Mouse (Mus musculus) spleen, adult 18-20 months (tissue): Measurements from ENCODE around the gene Gm29666.
A peak's percentile ranks its signal among the peaks of the same experiment; 100 is the strongest.

Experiments
- DNase-seq, 2 experiments: peaks; one replicate each; pipeline ENCODE4 v3.0.0; 2022; ENCODE audit warnings: mixed read lengths in 2 of 2

Gene Gm29666

DNA sequence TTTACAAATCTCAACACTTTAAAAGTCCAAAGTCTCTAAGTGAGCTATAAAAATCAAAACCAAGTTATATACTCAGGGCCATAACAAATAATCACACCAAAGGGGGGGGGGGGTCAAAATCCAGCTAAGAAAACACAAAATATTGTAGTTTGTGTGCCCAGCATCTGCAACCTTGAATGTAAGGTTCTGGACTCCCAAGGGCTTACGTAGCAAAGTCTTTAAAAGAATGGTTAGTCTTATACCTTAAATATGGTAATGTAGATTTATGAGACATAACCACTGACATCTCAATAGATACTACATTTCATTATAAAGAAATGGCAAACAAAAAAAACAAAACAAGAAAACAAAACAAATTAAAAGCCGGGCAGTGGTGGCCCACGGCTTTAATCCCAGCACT, at the start of gene Gm29666:
Gene Gm29666, minus strand, starts transcription at position 101 of the 400 bp plus-strand sequence.
- DNase-seq = no peak

GRCm38 (mm10) chr15:84968534-84968933, 48.7 kb upstream of the Gm29666 start:
- DNase-seq = no peak

DNA sequence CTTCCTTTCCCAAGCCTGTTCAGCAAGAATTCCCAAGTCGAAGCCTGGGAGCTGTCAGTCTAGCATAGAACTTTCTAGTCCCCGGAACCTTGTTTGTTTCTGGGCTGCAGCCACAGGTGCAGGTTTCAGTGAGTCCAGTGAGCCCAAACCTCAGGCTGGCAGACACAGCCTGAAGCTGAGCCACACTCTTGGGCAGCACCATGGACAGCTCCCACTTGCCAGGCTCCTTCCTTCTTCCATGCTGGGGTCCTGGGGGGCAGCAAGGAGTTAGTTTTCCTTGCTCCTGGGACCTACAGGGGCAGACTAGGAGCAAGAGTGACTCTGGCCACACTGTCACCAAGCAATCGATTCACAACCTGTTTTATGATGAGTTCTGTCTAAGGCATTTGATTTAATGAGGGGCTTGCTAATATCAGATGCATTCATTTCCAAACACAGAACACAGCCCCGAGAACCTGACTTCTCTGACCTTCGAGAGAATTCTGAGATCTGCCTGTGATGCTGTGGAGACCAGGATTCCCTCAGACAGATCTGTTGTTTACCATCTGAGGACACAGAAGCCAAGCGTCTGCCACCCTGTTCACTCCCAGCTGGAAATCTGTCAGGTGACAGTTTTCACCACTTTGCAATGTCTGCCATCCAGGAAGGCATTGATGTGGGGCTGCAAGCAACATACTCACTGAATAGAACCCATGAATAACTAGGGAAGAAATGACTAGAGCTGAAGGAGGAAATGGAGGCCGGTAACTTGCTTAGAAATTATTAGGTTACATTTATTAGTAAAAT, 45.9 kb upstream of the Gm29666 start:
- DNase-seq = peak; percentile 29 to 66

DNA sequence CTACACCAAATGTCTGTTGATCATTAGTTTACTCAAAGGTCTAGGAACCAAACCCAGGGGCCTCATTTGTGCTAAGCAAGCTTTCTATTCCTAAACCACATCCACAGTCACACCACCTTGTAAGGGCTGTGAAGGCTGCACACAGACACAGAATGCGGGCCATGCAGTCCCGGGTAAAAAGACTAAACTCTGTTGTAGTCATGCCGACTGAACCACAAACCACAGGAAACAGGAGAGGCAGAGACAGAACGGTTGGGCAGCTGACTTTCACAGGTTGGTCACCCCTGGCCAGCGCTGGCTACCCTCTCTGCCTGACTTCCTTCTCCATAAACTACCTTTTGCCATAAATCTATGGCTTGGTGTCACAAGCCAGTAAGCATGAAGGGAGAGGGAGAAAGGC, 44.9 kb upstream of the Gm29666 start:
- DNase-seq = no peak

GRCm38 (mm10) chr15:84962518-84962917, 42.7 kb upstream of the Gm29666 start:
- no peak for DNase-seq

GRCm38 (mm10) chr15:84960692-84961091, 40.9 kb upstream of the Gm29666 start:
- DNase-seq = no peak

DNA sequence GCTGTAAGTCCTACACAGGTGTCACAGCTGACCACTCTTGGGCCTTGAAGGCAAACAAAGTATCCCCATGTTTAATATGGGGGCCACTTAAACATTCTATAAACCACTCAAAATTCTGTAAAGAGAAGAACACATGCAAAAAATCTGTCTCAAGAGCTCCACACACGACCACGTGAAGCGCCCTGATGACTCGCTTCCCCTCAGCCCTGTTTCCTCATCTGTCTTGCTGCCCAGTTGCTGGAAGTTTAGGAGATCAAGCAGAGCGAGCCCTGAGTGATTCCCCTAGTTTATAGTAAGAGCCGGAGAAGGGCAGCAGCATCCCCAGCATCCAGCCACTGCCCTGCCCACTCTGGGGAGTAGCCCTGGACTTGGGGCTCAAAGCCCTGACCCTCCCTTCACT, 40.1 kb upstream of the Gm29666 start:
- no peak for DNase-seq

- DNase-seq = no peak
Observed at GRCm38 (mm10) chr15:84958331-84958730, 38.5 kb upstream of the Gm29666 start.

DNA sequence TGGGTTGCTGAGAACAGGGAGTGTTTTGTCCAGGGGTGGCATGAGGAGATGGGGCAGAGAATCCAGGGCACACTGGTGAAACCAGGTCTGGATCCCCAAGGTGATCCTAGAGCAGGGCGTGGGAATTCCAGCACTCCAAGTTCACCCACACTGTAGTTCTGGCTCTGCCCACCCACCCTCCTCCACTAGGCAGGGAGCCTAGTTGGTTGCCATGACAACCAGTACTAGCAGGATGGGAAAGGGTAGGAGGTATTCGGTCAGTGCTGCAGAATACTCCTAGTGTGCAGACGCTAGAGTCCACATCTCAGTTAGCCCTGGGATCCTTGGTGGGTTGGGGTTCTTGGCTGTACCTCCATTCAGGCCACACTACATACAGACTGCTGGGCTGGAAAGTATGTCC, 38.0 kb upstream of the Gm29666 start:
- no peak for DNase-seq

- no peak for DNase-seq
Observed at GRCm38 (mm10) chr15:84953259-84953658, 33.4 kb upstream of the Gm29666 start.

GRCm38 (mm10) chr15:84950053-84950452, 30.2 kb upstream of the Gm29666 start:
- no peak for DNase-seq

DNA sequence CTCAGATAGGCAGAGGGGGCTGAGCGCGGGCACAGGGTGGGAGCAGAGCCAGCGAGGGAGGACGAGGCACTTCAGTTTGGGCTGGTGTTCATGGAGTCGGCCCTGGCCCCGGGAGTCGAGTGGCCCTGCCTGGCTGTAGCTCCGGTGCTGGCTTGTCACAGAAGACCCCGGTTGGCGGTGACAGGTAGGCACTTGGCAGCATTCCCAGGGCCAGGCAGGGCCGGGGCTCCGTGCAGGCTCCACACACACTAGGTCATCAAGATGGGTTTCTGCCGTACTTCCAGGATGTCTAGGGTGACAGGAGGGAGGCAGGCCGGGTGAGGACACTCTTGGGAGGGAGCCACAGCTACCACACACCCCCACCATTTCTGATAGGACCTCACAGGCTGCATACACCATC, 29.2 kb upstream of the Gm29666 start:
- no peak for DNase-seq

- no peak for DNase-seq
Observed at GRCm38 (mm10) chr15:84944319-84944718, 24.5 kb upstream of the Gm29666 start.

DNA sequence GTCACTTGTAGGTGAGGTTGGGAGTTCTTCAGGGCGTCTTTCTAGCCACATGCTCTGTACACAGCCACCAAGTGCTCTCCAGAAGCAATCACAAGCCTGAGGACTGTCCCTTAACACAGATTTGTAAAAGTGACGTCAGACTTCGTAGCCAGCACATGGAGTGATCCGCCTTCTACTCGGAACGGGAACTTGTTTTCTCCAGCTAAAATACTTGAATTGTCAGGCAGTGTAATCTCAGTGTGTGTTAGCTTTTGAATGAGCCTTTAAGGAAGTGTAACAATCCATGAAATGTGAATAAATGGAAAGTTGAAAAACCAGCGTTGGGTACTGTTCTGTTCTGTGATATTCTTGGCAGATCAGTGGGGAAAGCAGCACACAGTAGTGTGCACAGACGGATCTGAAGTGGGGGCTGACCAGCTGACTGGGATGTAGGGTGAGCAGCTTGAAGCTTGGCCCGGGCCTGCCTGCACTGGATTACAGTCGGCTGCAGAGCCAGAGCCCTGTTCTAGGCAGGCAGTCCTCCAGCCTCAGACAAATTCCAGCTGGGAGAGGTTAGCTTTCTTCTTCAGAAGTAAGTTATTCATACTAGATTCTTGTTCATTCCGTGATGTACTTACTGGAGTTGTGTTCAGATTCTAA, 22.9 kb upstream of the Gm29666 start:
- no peak for DNase-seq

- no peak for DNase-seq
Observed at GRCm38 (mm10) chr15:84940102-84940501, 20.3 kb upstream of the Gm29666 start.

DNA sequence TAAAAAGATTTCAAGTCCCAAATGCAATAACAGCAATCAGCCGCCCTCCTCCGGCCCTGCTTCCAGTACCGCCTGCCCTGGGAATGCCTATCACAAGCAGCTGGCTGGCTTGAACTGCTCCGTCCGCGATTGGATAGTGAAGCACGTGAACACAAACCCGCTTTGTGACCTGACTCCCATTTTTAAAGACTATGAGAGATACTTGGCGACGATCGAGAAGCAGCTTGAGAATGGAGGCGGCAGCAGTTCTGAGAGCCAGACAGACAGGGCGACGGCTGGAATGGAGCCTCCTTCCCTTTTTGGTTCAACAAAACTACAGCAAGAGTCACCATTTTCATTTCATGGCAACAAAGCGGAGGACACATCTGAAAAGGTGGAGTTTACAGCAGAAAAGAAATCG, 15.1 kb upstream of the Gm29666 start:
- no peak for DNase-seq

DNA sequence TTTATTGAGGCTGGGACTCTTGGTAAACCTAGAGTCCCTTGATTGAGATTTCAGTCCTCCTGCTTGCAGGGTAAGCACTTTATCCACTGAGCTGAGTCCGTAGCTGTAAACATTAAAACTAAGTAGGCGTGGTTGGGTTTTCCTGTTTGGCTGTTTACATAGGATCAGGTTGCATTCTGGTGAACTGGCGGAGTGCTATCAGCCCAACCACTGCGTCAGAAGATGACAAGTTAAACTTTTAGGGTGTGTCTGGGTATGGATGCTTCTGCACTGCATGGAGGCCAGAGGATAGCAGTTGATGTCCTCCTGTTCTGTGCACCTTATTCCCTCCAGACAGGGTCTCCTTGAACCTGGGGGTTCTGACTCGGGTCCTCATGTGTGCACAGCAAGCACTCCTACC, 12.5 kb upstream of the Gm29666 start:
- DNase-seq = no peak

- DNase-seq = no peak
Observed at GRCm38 (mm10) chr15:84925495-84926018, 5.7 kb upstream of the Gm29666 start.

DNA sequence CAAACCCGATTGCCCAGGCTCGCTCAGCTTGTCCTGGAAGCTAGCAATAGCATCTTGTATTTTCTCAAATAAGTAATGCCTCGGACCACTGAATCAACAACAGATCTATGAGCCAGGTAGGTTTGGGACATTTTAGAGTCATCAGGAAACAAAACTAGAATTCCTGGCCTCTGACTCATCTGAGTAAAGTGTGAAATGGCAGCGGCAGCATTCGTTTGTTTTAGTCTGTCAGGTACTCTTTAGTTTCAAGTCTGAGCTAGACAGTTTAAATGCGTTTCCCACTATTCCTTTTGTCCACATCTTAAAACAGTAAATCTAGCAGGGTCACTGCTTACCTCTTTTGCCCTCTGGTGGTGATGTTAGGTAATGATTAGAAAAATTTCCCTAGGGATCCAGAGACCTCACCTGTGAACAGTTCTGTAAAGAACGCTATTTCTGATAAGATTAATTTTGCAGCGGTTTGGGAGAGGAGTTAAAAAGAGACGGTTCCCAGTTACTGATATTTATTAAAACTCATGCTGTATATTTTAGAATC, 5.0 kb upstream of the Gm29666 start:
- no peak for DNase-seq

DNA sequence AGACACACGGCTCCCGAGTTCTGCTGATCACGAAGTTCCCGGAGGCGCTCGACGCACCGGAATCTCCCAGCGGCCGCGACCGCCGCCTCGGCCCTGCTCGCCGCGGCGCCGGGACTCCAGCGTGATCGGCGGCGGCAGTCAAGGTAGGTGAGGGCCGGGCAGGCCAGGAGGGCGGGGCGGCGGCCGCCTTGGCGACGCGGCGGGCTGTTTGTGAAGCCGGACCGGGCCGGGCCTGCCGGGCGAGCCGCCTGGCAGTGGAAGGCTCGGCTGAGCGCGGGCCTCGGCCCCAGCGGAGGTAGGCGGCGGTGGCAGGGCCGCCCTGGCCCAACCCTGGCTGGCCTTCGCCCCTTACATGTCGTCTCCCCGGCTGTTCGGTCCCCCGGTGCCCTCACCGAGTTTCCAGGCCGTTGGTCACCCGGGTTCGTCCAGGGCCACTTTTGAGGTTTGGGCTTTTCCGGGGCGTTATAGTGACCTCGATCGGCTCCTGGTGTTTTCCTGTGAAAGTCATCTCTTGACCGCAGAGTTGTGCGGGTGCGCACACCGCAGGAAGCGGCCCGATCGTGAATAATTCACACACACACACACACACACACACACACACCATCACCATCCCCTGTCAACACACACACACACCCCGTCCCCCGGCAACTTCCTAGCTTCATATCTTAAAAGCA, 3.8 kb upstream of the Gm29666 start:
- no peak for DNase-seq

DNA sequence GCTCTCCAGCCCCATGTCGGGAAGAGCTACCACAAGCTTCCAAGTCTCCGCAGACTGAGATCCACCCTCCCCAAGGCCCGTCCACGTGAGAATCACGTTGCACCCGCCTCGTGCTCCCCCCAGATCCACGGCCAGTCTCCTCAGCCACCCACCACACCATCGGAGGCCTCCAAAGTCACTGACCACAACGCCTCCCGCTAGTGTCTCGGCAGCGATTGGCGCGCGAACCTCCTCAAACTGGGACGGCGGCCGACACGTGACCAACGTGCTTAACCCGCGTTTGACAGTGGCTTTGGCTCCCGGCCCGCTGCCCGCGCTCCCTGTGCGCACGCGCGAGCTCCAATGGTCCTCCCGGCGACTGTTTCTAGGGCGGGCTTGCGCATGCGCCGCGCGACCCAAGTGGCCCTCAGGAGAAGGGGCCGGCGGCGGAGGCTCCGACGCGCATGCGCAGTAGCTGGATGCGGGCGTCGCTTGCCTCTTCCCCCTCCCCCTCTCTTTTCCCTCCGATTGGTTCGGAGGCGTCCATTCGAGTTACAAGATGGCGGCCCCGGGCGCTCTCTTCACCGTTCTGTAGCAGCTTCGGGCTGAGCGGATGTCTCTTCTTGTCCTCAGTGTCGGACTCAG, 3.2 kb upstream of the Gm29666 start, which contains the start of gene Nup50:
Gene Nup50, plus strand, starts transcription at position 528 of the 624 bp plus-strand sequence.
- peak; percentile 98 to 99 for DNase-seq

DNA sequence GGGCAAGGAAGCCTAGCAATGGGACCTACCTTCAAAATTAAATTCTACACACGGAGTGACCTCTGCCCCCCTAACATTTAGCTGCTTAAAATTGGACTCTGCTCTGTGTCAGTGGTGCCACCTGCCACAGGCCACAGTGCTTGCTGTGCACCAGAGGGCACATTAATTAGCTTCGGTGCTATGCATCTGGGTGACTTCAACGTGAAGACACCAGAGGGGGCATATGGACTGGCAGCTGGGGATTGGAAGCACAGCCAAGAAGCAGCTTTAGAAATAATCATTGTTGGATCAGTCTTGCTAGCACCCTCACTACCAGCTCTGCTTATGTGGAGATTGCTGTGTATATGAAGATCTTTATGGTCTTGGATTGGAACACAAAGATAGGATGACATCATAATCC, 6.6 kb downstream of the Gm29666 start:
- no peak for DNase-seq

GRCm38 (mm10) chr15:84903843-84904385, 15.9 kb downstream of the Gm29666 start:
- DNase-seq = no peak
